Mouse (Mus musculus) layer of hippocampus, postnatal 14 days (tissue): ENCODE data around the gene Gpr108. TPM values are rescaled to one million over a fixed set of nuclear protein-coding genes. Genes with fewer than 3 reads are reported as not detected.

Source experiments
- DNase-seq, 2 experiments: peaks; one replicate each; pipeline ENCODE4 v3.0.0; 2021 to 2022; ENCODE audit warnings: low spot score in 2 of 2, mixed read lengths in 1 of 2
- microRNA-seq, 2 experiments: library from miRNA; unstranded; fragments of <30 nt; microRNA quantifications; one replicate each; pipeline ENCODE4 v1.2.0; 2021
- total RNA-seq, 2 experiments: library from RNA; stranded (reverse); gene quantifications; 2 replicates each; pipeline ENCODE4 v1.2.3; 2021

Gene Gpr108
- total RNA-seq, 2 experiments from 2014 or later: 18.0 to 20.5 TPM

GRCm38 (mm10) chr17:57218335-57218900, 29.8 kb downstream of the Gpr108 start:
- no peak for DNase-seq

DNA sequence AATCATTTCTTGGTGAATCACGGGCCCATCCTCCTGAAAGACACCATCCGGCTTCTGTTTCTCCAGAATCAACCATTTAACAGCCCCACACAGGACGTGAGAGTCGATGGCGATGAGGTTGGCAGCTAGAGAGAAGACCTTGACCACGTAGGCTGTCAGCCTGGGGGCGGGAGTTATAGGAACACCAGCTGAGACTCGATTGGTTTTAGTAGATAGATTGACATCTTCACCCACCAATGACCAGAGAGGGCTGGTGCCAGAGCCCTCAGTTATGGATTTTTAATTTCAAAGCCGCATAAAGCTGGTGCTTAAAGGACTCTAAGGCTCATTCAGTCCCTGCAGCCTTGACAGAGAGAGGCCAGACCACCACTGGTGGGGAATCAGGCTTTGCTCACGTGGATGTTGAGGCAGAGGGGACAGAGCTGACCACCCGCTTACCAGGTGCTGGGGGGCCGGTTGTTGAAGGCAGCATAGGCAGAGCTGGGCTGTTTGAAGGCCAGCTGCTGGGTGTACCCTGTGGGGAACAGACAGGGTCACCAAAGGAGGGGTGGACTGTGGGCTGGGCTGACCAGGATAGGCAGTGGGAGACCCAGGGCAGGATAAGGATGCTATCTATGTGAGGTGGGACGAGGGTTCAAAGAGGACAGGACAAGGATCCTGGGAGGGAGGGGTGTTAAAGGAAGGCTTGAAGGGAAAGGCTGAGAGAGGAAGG, 33.4 kb downstream of the Gpr108 start:
- DNase-seq: no peak

GRCm38 (mm10) chr17:57211501-57211900, 36.7 kb downstream of the Gpr108 start:
- no peak for DNase-seq

DNA sequence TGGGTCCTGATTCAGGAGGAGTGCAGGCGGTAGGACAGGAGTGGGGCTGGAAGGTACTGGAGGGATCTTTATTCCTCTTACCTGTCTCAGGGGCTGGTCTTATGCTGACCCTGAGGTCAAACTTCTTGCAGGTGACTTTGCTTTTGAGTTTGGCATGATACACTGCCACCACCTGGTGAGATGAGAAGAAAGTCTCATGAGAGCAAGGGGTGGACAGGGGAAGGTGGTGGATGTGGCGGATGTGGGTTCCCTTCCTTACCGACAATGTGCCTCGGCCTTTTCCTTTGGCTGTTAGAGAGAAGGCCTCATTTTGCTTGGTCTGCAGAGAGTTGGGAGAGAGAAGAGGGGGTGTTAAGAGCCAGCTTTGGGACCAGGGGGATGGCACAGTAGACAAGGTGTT, 38.9 kb downstream of the Gpr108 start:
- no peak for DNase-seq

GRCm38 (mm10) chr17:57207938-57208337, 40.3 kb downstream of the Gpr108 start:
- no peak for DNase-seq

DNA sequence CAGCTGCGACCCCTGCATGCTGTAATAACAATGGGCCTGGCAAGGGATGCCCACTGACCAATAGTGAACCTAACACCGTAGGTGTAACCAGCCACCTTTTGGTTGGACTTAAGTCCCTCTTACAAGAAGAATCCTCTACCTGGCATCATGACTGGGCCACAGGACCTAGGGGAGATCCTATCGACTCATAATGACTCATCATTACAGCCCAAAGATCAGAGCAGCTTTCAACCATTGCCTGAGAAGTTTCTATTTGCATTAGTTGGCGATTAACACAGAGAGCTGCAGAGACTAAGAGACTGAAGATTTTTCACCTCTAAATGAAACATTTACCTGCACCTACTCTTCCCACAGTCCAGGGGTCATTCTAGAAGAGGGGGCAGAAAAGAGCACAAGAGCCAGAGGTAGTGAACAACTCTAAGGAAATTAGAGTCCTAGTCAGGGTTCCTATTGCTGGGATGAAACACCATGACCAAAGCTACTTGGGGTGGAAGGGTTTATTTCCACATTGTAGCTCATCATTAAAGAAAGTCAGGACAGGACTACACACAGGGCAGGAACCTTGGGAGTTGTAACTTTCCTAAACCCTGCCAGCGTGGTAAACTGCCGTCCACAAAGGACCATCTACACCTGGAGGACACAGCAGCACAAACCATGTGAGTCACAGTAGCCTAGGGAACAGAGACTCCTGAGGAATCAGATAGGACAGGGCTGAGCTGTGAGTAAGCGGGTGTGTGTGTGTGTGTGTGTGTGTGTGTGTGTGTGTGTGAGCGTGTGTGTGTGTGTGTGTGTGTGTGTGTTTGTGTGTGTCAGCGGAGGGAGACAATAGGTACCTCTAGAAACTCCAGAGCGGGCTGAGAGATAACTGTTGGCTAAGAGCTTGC, 46.2 kb downstream of the Gpr108 start:
- DNase-seq: no peak

DNA sequence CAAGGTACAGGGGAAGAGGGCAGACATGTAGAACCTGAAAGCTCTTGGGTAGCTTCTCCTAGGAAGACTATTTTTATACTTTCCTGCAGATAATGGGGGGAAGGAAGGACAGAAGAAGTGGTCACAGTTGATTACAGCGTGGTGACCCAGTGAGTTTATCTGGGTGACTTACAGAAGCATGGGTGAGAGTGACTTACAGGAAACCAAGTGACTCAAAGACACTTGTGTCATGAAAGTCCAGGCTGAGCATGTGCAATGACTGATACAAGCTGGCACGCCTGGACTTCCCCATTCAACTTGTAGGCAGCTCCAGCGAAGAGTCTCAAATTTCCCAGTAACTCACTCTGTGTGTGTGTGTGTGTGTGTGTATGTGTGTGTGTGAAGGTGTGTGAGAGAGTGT, 50.0 kb downstream of the Gpr108 start:
- DNase-seq: no peak

DNA sequence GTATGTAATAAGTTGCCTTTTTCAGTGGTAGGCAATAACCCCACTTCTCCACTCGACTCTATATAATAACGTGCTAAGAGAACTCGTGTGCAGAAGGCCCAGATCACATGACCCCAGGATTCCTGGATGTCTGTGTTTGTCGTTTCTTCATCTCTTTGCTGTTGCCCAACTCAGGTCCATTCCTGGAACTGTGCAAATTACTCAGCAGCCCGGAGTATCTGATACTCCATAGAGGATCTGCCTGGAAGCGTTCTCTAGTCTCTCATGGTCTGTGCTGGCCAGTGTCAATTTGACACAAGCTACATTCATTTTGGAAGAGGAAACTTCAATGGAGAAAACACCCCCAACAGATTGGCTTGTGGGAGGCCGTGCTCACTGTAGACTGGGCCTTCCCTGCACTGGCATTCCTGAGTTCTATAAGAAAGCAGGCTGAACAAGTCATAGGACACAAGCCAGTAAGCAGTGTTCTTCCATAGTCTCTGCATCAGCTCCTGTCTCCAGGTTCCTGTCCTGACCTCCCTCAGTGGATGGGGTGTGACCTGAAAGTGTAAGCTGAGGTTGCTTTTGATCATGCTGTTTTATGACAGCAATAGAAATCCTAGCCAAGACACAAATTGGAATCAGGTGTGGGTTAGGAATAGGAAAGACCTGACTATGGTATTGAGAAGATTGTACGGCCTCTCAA, 52.8 kb downstream of the Gpr108 start:
- no peak for DNase-seq

- no peak for DNase-seq
Measured at GRCm38 (mm10) chr17:57194771-57195170, 53.5 kb downstream of the Gpr108 start.

GRCm38 (mm10) chr17:57194041-57194507, 54.2 kb downstream of the Gpr108 start, which contains the start of gene Tnfsf14:
Gene Tnfsf14, minus strand, starts transcription at chr17:57194177.
- DNase-seq: no peak

GRCm38 (mm10) chr17:57188510-57189192, 59.6 kb downstream of the Gpr108 start:
- no peak for DNase-seq

DNA sequence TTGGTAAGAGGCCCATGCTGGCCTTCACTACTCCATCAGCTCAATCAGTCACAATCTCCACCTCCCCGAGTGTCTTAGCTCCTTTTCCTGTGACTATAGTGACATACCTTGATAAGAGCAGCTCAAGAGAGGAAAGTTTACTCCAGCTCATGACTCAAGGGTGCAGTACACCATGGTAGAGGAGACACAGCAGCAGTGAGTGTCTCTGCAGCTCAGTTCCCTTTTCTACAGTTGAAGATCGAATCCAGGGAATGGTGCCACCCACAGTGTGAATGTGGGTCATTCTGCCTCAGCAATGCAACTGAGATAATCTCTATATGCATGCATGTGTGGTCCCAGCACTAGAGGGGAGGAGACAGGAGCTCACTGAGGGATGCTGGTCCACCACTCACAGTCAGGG, 62.6 kb downstream of the Gpr108 start:
- no peak for DNase-seq

Small RNA genes lying within 50 kb of the gene (microRNA-seq; reads per million reads assigned to microRNA genes)
- 0 reads per million in 2 experiments for gene Mir6978

Other genes with a start within 250 kb of the Gpr108 start
- gene Pspn, start 248.4 kb downstream of the Gpr108 start, total RNA-seq: not detected
- 10 to 100 TPM; 51.0 to 56.0 TPM for gene Gtf2f1, start 237.2 kb downstream of the Gpr108 start, total RNA-seq
- under 1 TPM in 1 of 2 experiments, not detected in 1; 0.28 TPM for gene Gm17949, start 237.0 kb downstream of the Gpr108 start, total RNA-seq
- gene Khsrp, start 216.9 kb downstream of the Gpr108 start, total RNA-seq: 100 to 1,000 TPM; 104 to 111 TPM
- gene Slc25a41, start 206.8 kb downstream of the Gpr108 start, total RNA-seq: not detected
- 1 to 10 TPM in 1 of 2 experiments, under 1 TPM in 1; 0.79 to 1.6 TPM for gene Crb3, start 189.3 kb downstream of the Gpr108 start, total RNA-seq
- 100 to 1,000 TPM; 338 to 358 TPM for gene Slc25a23, start 188.6 kb downstream of the Gpr108 start, total RNA-seq
- 1 to 10 TPM; 1.4 to 2.9 TPM for gene Dennd1c, start 169.9 kb downstream of the Gpr108 start, total RNA-seq
- 100 to 1,000 TPM; 714 to 754 TPM for gene Tubb4a, start 160.7 kb downstream of the Gpr108 start, total RNA-seq
- under 1 TPM; 0.50 to 0.60 TPM for gene Tnfsf9, start 143.1 kb downstream of the Gpr108 start, total RNA-seq
- gene Cd70, start 98.7 kb downstream of the Gpr108 start, total RNA-seq: under 1 TPM in 1 of 2 experiments, not detected in 1; 0.48 TPM
- not detected for gene Tnfsf14, start 54.3 kb downstream of the Gpr108 start, total RNA-seq
- 1 to 10 TPM; 1.6 to 4.2 TPM for gene C3, start 20.3 kb downstream of the Gpr108 start, total RNA-seq
- 10 to 100 TPM in 1 of 2 experiments, 1 to 10 TPM in 1; 9.1 to 10.3 TPM for gene Trip10, start 1.0 kb upstream of the Gpr108 start, total RNA-seq
- gene Vav1, start 30.7 kb upstream of the Gpr108 start, total RNA-seq: 1 to 10 TPM; 5.0 to 5.3 TPM
- gene Adgre1, start 110.2 kb upstream of the Gpr108 start, total RNA-seq: 1 to 10 TPM; 4.0 to 8.6 TPM